Mouse (Mus musculus): ENCODE results near the gene Manbal. TPM values are rescaled to one million over a fixed set of nuclear protein-coding genes. Genes with fewer than 3 reads are reported as not detected.

Manbal gene
- total and polyA plus RNA-seq, 3 experiments: 19.6 to 55.2 (median 20.6) TPM

- ATAC-seq (ENCODE audit: extremely low read depth, insufficient number of reproducible peaks, low FRiP score, poor library complexity, severe bottlenecking): no peak
- H3K36me3 ChIP-seq (replicated peaks): peaks cover 67% of the 10 kb centered on the region
- H3K4me1 ChIP-seq (ENCODE audit: insufficient read depth, low read depth, low read length): peaks cover 9% of the 10 kb centered on the region
- peaks cover 5% of the 10 kb centered on the region for H3K27me3 ChIP-seq (ENCODE audit: insufficient read depth, low read length)
- TF ChIP-seq GATA2 (IDR thresholded peaks at IDR 0.05; ENCODE audit: borderline replicate concordance, low read depth, low read length) (no peak), CTCF (IDR thresholded peaks at IDR 0.05; ENCODE audit: low read depth, low read length) (no peak), TAL1 (conservative IDR thresholded peaks at IDR 0.05; ENCODE audit: low read depth, low read length) (no peak), POLR2AphosphoS5 (IDR thresholded peaks at IDR 0.05; ENCODE audit: insufficient replicate concordance, low read depth, low read length) (no peak)
- no peak overlapping the region for H3K4me3 ChIP-seq (ENCODE audit: low read depth, low read length)
- H3K9me3 ChIP-seq (replicated peaks): no peaks in the 10 kb centered on the region
- DNase-seq (ENCODE audit: low spot score): no peak
Measured at GRCm38 (mm10) chr2:157328570-157328969, 38.8 kb upstream of the Manbal start.

- Histone ChIP-seq H3K9me3 (replicated peaks) (no peaks in the 10 kb centered on the region), H3K36me3 (replicated peaks) (peaks cover 32% of the 10 kb centered on the region), H3K27me3 (ENCODE audit: insufficient read depth, low read length) (peaks cover 28% of the 10 kb centered on the region), H3K4me3 (ENCODE audit: low read depth, low read length) (no peak overlapping the region), H3K4me1 (ENCODE audit: insufficient read depth, low read depth, low read length) (peaks cover 9% of the 10 kb centered on the region)
- no peak for DNase-seq (ENCODE audit: low spot score)
- no peak for ATAC-seq (ENCODE audit: extremely low read depth, insufficient number of reproducible peaks, low FRiP score, poor library complexity, severe bottlenecking)
- TF ChIP-seq GATA1 (IDR thresholded peaks at IDR 0.05; ENCODE audit: borderline replicate concordance, low read length): no peak
Measured at GRCm38 (mm10) chr2:157332059-157332458, 35.3 kb upstream of the Manbal start.

- Histone ChIP-seq H3K9me3 (replicated peaks) (no peaks in the 10 kb centered on the region), H3K27me3 (ENCODE audit: insufficient read depth, low read length) (peaks cover 40% of the 10 kb centered on the region)
- no peak; the same call in 1 of the 2 replicates for ATAC-seq (ENCODE audit: extremely low read depth, insufficient number of reproducible peaks, low FRiP score, poor library complexity, severe bottlenecking)
Measured at GRCm38 (mm10) chr2:157338663-157339062, 28.7 kb upstream of the Manbal start.

GRCm38 (mm10) chr2:157339532-157339931 is 27.9 kb upstream of the Manbal start:
- peaks cover 40% of the 10 kb centered on the region for H3K27me3 ChIP-seq (ENCODE audit: insufficient read depth, low read length)
- TF ChIP-seq GATA1 (IDR thresholded peaks at IDR 0.05; ENCODE audit: borderline replicate concordance, low read length) (no peak), POLR2AphosphoS5 (IDR thresholded peaks at IDR 0.05; ENCODE audit: insufficient replicate concordance, low read depth, low read length) (no peak), GATA2 (IDR thresholded peaks at IDR 0.05; ENCODE audit: borderline replicate concordance, low read depth, low read length) (no peak), CTCF (IDR thresholded peaks at IDR 0.05; ENCODE audit: low read depth, low read length) (no peak), TAL1 (conservative IDR thresholded peaks at IDR 0.05; ENCODE audit: low read depth, low read length) (no peak)
- ATAC-seq (ENCODE audit: extremely low read depth, insufficient number of reproducible peaks, low FRiP score, poor library complexity, severe bottlenecking) (no peak), DNase-seq (ENCODE audit: low spot score) (no peak)
- H3K36me3 ChIP-seq (replicated peaks): no peaks in the 10 kb centered on the region
- H3K4me1 ChIP-seq (ENCODE audit: insufficient read depth, low read depth, low read length): no peaks in the 10 kb centered on the region; the same call in 1 of the 2 replicates
- no peak overlapping the region for H3K4me3 ChIP-seq (ENCODE audit: low read depth, low read length)
- no peaks in the 10 kb centered on the region for H3K9me3 ChIP-seq (replicated peaks)

More at GRCm38 (mm10) chr2:157338663-157339062, 28.7 kb upstream of the Manbal start:
- H3K36me3 ChIP-seq (replicated peaks): no peaks in the 10 kb centered on the region
- peak; percentile 39 for DNase-seq (ENCODE audit: low spot score)
- no peaks in the 10 kb centered on the region; the same call in 1 of the 2 replicates for H3K4me1 ChIP-seq (ENCODE audit: insufficient read depth, low read depth, low read length)
- TF ChIP-seq CTCF (IDR thresholded peaks at IDR 0.05; ENCODE audit: low read depth, low read length) (peak; percentile 67), GATA1 (IDR thresholded peaks at IDR 0.05; ENCODE audit: borderline replicate concordance, low read length) (no peak)
- no peak overlapping the region for H3K4me3 ChIP-seq (ENCODE audit: low read depth, low read length)

GRCm38 (mm10) chr2:157340221-157340741 is 27.1 kb upstream of the Manbal start:
- Histone ChIP-seq H3K4me1 (ENCODE audit: insufficient read depth, low read depth, low read length) (no peaks in the 10 kb centered on the region; the same call in 1 of the 2 replicates), H3K9me3 (replicated peaks) (no peaks in the 10 kb centered on the region), H3K4me3 (ENCODE audit: low read depth, low read length) (no peak overlapping the region), H3K36me3 (replicated peaks) (no peaks in the 10 kb centered on the region), H3K27me3 (ENCODE audit: insufficient read depth, low read length) (peaks cover 38% of the 10 kb centered on the region)
- ATAC-seq (ENCODE audit: extremely low read depth, insufficient number of reproducible peaks, low FRiP score, poor library complexity, severe bottlenecking): no peak
- no peak for DNase-seq (ENCODE audit: low spot score)
- no peak for TF ChIP-seq CTCF (IDR thresholded peaks at IDR 0.05; ENCODE audit: low read depth, low read length)
- no peak for TF ChIP-seq TAL1 (conservative IDR thresholded peaks at IDR 0.05; ENCODE audit: low read depth, low read length)
- TF ChIP-seq GATA2 (IDR thresholded peaks at IDR 0.05; ENCODE audit: borderline replicate concordance, low read depth, low read length): no peak
- no peak for TF ChIP-seq POLR2AphosphoS5 (IDR thresholded peaks at IDR 0.05; ENCODE audit: insufficient replicate concordance, low read depth, low read length)
- no peak for TF ChIP-seq GATA1 (IDR thresholded peaks at IDR 0.05; ENCODE audit: borderline replicate concordance, low read length)

- ATAC-seq (ENCODE audit: extremely low read depth, insufficient number of reproducible peaks, low FRiP score, poor library complexity, severe bottlenecking): no peak
- H3K27me3 ChIP-seq (ENCODE audit: insufficient read depth, low read length): peaks cover 36% of the 10 kb centered on the region
- H3K4me3 ChIP-seq (ENCODE audit: low read depth, low read length): no peak overlapping the region
Measured at GRCm38 (mm10) chr2:157341554-157342270, 25.7 kb upstream of the Manbal start.

More at GRCm38 (mm10) chr2:157341554-157342270, 25.7 kb upstream of the Manbal start:
- no peak for TF ChIP-seq GATA1 (IDR thresholded peaks at IDR 0.05; ENCODE audit: borderline replicate concordance, low read length)
- TF ChIP-seq CTCF (IDR thresholded peaks at IDR 0.05; ENCODE audit: low read depth, low read length): peak; percentile 85
- H3K36me3 ChIP-seq (replicated peaks): no peaks in the 10 kb centered on the region
- H3K9me3 ChIP-seq (replicated peaks): no peaks in the 10 kb centered on the region
- peak; percentile 62 for DNase-seq (ENCODE audit: low spot score)
- H3K4me1 ChIP-seq (ENCODE audit: insufficient read depth, low read depth, low read length): no peaks in the 10 kb centered on the region; the same call in 1 of the 2 replicates

Data from G1E (cell line).